Mouse (Mus musculus) left cerebral cortex, postnatal 14 days (tissue): ENCODE measurements at regions not wholly inside any gene's neighbourhood (a gene's known extent, or its start where the extent isn't known, plus 50 kb on each side); places are given as distances from the start of the nearest gene placed in this dataset.

Experiments
- DNase-seq, 2 experiments: peaks; one replicate each; pipeline ENCODE4 v3.0.0; 2021 to 2022; ENCODE audit warnings: low spot score in 2 of 2, mixed read lengths in 1 of 2
- intact Hi-C: fragments of 180-260 bp; cut with DNase I; formaldehyde crosslinking; loops from one replicate; pipeline ENCODE4 v1.15.1; 2025

DNA sequence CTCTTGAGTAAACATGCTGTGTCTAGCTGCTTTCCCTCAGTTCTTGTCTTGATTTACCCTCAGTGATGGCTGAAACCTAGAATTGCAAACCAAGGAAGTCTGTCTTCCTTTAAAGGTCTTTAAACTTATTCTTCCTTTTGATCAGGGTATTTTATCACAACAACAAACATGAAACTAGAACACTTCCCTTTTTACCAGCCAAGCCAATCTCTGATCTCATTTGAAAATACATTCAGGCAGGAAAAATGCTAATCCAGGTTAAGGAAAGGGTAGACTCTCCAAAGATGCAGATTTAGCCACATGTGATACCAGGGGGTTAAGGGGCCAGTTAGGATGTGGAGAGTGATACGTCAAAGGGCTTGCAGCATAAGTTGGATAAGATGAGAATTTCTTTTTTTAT lies 100.4 kb upstream of the Inhba start:
- DNase-seq, result no peak
- intact Hi-C loops, result no loop called here

DNA sequence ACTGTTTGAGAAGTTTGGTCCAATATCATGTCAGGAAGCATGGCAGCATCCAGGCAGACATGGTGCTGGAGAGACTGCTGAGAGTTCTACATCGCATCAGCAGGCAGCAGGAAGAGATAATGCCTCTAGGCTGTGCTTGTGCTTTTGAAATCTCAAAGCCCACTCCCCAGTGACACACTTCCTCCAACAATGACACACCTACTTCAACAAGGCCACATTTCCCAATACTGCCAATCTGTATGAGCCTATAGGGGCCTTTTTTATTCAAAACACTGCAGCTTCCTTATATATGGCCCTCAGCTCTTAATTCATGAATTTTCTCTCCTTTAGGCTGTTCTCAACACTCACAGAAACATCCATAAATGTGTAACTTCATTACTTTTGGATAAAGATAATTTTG lies 97.4 kb upstream of the Inhba start:
- no peak for DNase-seq
- intact Hi-C loops, result no loop called here

DNA sequence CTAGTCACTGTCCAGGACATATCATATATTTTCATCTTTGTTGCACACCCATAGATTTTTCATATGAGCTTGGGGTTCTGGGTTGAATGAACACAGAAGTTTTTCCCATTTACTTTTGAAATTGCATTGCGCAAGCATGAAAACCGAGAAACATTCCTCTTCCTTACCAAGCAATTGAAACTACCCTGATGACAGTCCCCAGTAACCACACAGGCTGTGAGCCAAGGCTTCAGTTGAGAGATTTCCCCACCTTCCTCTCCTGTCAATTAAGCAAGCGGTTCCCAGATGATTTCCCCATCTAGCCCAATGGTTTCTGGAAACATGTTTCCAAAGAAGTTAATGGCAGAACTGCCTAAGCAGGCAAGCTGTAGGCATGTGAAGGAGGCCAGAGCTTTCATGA lies 81.8 kb upstream of the Inhba start:
- intact Hi-C loops, result no loop called here
- DNase-seq, result no peak

DNA sequence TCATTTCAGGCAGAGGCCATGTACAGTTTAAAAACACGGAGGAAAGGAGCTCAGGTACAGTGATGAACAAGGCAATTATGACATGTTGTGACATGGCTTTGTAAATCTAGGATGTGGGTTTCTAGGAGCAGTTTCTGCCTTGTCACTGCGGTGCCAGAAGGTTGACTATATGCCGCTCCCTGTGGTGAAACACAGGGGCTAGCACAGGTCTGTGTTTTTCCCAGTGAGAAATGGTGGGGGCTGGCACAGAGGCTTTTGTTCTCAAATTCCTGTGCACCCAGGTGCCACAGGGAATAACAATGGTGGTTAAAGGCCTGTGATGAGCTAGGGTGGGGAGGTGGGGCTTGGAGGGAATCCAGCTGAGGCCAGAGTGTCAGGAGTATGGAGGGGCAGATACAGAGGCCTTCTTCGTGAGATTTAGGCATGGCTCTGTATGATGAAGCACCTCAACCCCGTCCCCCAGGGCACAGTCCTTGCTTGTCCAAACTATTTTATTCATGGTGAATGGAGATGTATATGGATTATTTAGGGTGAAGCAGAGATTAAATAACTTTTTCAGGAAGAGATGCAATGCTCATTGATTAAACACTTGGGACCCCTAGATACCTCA lies 80.0 kb upstream of the Inhba start:
- no peak for DNase-seq
- intact Hi-C loops, result no loop called here

DNA sequence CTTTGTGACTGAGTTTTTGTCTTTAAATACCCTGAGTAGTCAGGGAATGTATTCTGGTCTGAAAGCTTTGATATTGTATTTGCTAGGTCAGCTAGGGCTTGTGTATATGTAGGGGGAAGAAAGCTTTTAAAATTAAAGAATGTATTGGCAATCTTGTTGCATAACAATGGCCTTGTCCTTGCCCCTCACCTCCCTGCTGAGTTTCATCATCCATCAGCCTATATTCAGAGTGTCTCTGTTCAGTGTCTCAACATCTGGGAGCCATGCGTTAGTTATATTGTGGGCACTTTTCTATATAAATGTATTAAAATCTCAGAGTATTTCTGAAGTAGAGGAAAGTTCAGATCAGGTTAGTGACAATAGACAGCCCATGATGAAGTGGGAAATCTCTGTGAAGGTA lies 76.0 kb upstream of the Inhba start:
- intact Hi-C loops, result no loop called here
- DNase-seq, result no peak

DNA sequence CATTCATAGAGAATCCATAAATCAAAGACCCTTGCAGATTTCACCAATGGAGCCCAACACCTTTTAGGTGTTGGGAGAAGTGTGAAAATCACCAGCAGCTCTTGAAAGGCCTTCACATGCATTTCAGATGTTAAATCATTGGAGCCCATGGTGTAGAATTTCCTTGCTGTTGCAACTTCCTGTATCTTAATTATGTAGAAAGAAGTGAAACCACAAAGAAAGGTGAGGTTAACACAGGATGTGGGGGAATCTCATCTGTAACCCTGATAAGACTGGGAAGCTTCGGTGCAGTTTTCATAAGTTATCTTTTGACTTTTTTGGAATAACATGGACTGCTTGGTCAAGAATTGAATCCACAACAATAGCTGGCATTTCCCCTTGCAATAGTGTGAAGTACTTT lies 75.5 kb upstream of the Inhba start:
- intact Hi-C loops, result no loop called here
- no peak for DNase-seq

DNA sequence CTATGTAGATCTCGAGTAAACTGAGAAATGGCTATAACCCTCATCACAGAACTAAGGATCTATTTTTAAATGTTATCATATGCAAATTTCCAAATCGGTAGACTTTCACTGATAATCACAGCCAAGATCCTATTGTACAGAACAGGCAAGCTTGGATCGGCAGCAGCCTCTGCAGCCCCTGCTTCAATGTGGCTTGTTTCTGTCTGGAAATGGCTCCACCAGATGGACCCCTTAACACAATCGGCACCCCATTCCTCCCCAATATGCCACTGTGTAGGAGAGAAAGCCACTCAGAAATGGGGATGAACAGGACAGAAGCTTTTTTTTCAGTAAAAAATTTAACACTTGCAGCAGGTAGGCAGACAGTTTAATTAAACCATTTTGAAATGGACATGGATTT lies 61.5 kb upstream of the Inhba start:
- intact Hi-C loops, result no loop called here
- no peak for DNase-seq

DNA sequence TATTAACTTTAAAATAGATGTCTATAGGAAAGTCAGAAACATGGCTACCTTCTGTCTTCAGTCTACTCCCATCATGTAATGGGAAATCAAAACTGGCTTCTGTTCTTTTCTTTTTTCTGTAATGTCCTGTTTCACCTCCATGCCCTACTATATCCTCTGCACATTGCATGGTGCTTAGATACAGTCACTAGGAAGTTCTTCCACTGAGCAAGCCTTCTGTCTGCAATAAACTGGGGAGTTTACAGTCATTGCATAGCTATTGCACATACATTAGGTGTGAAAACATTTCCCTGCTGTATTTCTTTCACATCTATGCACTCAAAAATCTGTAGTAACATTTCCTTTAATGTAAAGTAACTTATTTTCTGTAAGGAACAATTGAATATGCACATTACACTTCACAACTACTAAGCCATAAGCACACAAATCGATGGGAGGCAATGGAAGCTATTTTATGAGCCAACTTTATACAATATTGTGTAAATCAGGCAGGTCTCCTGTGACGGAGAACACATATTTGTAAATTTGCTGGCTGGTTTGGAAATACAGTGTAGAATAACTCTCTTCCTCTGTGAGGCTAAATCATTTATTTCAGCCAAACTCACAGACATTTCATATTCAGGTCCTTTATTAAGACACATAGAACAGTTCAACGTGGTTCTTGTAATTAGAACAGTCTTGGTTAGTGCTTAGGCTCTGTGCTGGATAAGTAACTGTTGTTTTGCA lies 60.6 kb upstream of the Inhba start:
- intact Hi-C loops, result no loop called here
- no peak for DNase-seq
